Mouse (Mus musculus): ENCODE measurements around the gene Rprd1b. TPM values are rescaled to one million over a fixed set of nuclear protein-coding genes. Genes with fewer than 3 reads are reported as not detected.

Rprd1b gene
- polyA plus RNA-seq, 1 experiment from 2014 or later, result 31.1 TPM

DNA sequence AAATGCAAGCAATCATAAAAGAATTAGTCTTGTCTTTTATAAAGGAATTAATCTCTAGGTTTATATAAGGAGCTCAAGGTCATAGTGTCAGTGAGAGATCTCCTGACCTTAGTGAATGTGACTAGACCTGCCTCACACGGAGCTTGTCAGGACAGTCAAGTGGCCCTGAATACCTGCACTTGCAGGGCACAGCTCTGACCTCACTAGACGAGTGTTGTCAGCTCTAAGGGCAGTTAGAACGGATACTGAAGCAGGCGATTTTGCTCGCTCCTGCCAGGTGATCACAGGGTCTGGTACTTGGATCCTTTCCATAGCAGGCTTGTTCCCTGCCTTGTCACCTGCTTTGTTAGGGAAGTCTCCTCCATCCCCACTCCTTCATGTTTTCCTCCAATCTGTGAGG, 36.8 kb downstream of the Rprd1b start:
- Histone ChIP-seq H3K27me3 (replicated peaks; ENCODE audit: control insufficient read depth, insufficient read depth, low read length) (no peaks in the 10 kb centered on the region), H3K4me3 (ENCODE audit: low read depth, low read length) (no peak overlapping the region), H3K27ac (ENCODE audit: low read depth, low read length) (no peak overlapping the region), H3K4me1 (ENCODE audit: control insufficient read depth, insufficient read depth, low read length) (no peaks in the 10 kb centered on the region), H3K9me3 (replicated peaks; ENCODE audit: control insufficient read depth, low read length) (no peaks in the 10 kb centered on the region), H3K4me2 (ENCODE audit: low read length) (no peak overlapping the region), H3K9ac (ENCODE audit: low read length) (no peak overlapping the region), H3K36me3 (ENCODE audit: control insufficient read depth, insufficient read depth, low read length) (peaks cover 46% of the 10 kb centered on the region)
- no peak for DNase-seq (ENCODE audit: low spot score)
- WGBS, result 81% methylated on average over 5 of the region's 5 CpGs
- no peak for ATAC-seq

DNA sequence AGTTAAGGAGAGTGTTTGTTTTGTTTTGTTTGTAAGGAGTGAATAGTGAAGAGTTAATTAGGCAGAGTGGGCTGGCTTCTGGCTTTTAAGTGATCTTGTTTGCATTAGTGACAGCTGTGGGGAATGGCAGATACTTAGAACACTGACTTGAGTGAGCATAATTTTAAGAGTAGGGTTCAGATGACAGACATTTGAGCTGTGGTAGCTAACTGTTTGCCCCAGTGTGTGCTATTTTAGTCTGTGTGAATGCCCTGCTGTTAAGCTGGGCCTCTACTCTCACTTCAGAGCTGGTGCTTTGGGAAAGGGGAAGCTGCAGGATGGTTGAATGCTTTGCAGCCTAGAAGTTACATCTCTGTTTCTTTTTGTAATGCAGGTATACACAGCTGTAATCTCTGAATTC, 38.2 kb downstream of the Rprd1b start:
- Histone ChIP-seq H3K4me1 (ENCODE audit: control insufficient read depth, insufficient read depth, low read length) (no peaks in the 10 kb centered on the region), H3K27ac (ENCODE audit: low read depth, low read length) (0 out of 2 replicates have a peak overlapping the region, but pooled peaks have one; percentile 6), H3K4me3 (ENCODE audit: low read depth, low read length) (no peak overlapping the region), H3K9me3 (replicated peaks; ENCODE audit: control insufficient read depth, low read length) (no peaks in the 10 kb centered on the region), H3K27me3 (replicated peaks; ENCODE audit: control insufficient read depth, insufficient read depth, low read length) (no peaks in the 10 kb centered on the region), H3K4me2 (ENCODE audit: low read length) (no peak overlapping the region), H3K9ac (ENCODE audit: low read length) (no peak overlapping the region), H3K36me3 (ENCODE audit: control insufficient read depth, insufficient read depth, low read length) (peaks cover 48% of the 10 kb centered on the region)
- ATAC-seq, result no peak
- peak; percentile 32 for DNase-seq (ENCODE audit: low spot score)

DNA sequence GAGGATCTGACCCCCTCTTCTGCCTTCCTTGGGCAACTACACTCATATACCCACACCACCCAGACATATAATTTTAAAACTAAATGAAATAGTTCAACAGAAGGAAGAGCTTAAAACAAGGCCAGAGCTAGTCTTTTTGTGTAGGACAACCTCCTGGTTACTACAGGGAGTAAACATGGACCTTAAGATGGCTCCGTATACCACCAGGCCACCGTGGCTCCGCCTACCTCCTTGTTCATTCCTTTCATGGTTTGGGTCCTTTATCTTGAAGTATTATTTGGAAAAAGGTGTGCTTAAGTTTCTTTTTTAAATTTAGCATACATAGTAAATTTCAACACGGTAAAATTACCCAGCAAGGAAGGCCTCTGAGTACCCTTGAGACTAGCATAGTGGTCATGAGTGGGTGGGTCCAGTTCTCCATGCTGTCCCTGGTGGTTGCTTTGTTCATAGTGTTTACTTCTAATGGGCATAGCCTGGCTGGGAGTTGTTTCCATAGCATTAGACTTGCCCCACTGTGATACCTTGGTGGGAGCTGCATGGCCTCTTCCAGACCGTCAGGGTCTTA, 39.0 kb downstream of the Rprd1b start:
- Histone ChIP-seq H3K4me2 (ENCODE audit: low read length) (no peak overlapping the region), H3K9me3 (replicated peaks; ENCODE audit: control insufficient read depth, low read length) (no peaks in the 10 kb centered on the region), H3K36me3 (ENCODE audit: control insufficient read depth, insufficient read depth, low read length) (peaks cover 49% of the 10 kb centered on the region), H3K9ac (ENCODE audit: low read length) (no peak overlapping the region), H3K27me3 (replicated peaks; ENCODE audit: control insufficient read depth, insufficient read depth, low read length) (no peaks in the 10 kb centered on the region), H3K4me1 (ENCODE audit: control insufficient read depth, insufficient read depth, low read length) (no peaks in the 10 kb centered on the region), H3K27ac (ENCODE audit: low read depth, low read length) (no peak overlapping the region), H3K4me3 (ENCODE audit: low read depth, low read length) (no peak overlapping the region)
- ATAC-seq (no peak), DNase-seq (ENCODE audit: low spot score) (no peak)
- 94% methylated on average over 5 of the region's 5 CpGs for WGBS

DNA sequence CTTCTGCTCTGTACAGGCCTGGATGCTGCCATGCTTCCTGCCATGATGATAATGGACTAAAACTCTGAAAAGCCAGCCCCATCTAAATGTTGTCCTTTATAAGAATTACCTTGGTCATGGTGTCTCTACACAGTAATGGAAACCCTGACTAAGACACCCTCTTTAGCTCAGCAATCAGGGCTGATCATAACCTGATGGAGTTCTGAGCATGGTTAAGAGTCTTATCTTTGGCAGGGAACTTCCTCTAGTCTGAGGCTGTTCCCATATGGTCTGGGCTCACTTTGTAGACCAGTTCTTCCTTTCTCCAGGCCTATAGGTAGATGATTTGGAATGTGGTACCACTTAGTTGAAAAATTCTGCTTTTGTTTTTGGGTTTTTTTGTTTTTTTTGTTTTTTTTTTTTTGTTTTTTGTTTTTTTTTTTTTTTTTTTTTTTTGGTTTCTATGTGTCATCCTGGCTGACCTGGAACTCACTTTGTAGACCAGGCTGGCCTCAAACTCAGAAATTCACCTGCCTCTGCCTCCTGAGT, 40.2 kb downstream of the Rprd1b start:
- no peak for DNase-seq (ENCODE audit: low spot score)
- Histone ChIP-seq H3K4me1 (ENCODE audit: control insufficient read depth, insufficient read depth, low read length) (no peaks in the 10 kb centered on the region), H3K9me3 (replicated peaks; ENCODE audit: control insufficient read depth, low read length) (no peaks in the 10 kb centered on the region), H3K36me3 (ENCODE audit: control insufficient read depth, insufficient read depth, low read length) (peaks cover 56% of the 10 kb centered on the region), H3K27ac (ENCODE audit: low read depth, low read length) (no peak overlapping the region), H3K4me2 (ENCODE audit: low read length) (no peak overlapping the region), H3K27me3 (replicated peaks; ENCODE audit: control insufficient read depth, insufficient read depth, low read length) (no peaks in the 10 kb centered on the region), H3K9ac (ENCODE audit: low read length) (no peak overlapping the region), H3K4me3 (ENCODE audit: low read depth, low read length) (no peak overlapping the region)
- ATAC-seq, result no peak

DNA sequence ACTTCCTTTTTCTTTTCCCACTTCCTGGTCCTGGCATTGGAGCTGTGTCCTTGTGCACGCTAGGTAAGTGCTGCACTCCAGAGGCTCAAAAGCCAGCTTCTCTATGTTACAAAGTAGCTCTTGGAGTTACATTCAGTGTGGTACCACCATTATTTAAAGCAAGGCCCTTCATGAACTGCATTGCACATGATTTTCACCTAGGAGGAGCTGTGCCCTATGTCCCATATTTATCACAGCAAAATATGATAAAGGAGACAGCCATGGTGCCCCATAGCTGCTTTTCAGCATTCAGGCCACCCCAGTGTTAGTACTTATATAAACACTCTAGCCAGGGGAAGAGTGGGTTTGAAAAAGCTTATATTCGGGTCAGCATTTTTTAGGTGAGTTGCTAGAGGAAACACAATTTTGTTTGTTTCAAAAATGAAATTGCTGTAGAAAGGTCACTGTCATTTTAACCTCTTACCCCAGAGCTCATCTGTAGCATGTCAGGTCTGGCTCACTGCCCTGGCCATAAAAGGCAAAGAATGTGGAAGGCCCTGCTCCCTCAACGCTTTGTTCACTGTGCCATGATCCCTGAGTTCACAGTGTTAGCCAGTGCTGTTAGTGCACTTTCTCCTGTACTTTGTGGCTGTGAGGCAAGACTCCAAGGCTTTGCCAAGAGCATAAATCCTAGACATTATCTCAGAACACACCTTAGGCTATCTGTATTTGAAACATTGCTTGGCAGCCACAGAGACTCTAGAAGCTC, 42.8 kb downstream of the Rprd1b start:
- Histone ChIP-seq H3K9ac (ENCODE audit: low read length) (no peak overlapping the region), H3K9me3 (replicated peaks; ENCODE audit: control insufficient read depth, low read length) (no peaks in the 10 kb centered on the region), H3K4me3 (ENCODE audit: low read depth, low read length) (no peak overlapping the region), H3K4me1 (ENCODE audit: control insufficient read depth, insufficient read depth, low read length) (no peaks in the 10 kb centered on the region), H3K4me2 (ENCODE audit: low read length) (no peak overlapping the region), H3K36me3 (ENCODE audit: control insufficient read depth, insufficient read depth, low read length) (peaks cover 66% of the 10 kb centered on the region), H3K27me3 (replicated peaks; ENCODE audit: control insufficient read depth, insufficient read depth, low read length) (no peaks in the 10 kb centered on the region), H3K27ac (ENCODE audit: low read depth, low read length) (no peak overlapping the region)
- DNase-seq (ENCODE audit: low spot score) (no peak), ATAC-seq (no peak)
- 91% methylated on average over 3 of the region's 3 CpGs for WGBS

DNA sequence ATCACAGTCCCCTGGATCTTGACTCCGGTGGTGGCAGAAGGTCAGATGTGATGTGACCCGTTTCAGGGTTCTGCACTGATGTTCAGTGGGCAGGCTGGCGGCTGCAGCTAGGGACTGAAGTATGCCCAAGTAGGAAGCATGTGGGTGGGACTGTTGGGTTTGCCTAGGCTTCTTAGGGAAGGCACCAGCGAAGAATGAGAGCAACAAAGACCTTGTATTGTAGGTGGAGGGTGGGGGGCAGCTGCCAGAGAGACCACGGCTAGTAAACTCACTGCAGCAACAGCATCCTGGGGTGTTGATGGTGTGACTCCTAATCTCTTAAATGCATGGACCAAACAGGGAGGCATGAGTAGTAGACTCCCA, 43.3 kb downstream of the Rprd1b start:
- no peaks in the 10 kb centered on the region for H3K27me3 ChIP-seq (replicated peaks; ENCODE audit: control insufficient read depth, insufficient read depth, low read length)

DNA sequence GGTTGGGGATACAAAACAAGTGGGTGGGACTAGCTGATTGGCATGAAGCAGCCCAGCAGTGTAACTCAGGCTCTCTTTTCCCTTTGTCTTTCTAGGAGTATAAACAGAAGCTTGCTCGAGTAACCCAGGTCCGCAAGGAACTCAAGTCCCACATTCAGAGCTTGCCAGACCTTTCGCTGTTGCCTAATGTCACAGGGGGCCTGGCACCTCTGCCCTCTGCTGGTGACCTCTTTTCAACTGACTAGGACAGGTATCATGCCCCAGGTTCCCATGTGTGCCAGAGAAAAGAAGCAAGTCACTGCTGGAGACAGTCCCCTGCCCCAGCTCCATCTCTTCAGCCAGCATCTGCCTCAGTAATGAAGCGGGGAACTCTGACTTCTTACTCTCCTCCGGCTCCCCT, 46.5 kb downstream of the Rprd1b start:
- H3K36me3 ChIP-seq (ENCODE audit: control insufficient read depth, insufficient read depth, low read length), result peaks cover 73% of the 10 kb centered on the region
- H3K4me3 ChIP-seq (ENCODE audit: low read depth, low read length), result no peak overlapping the region
- H3K27me3 ChIP-seq (replicated peaks; ENCODE audit: control insufficient read depth, insufficient read depth, low read length), result no peaks in the 10 kb centered on the region
- WGBS, result 82% methylated on average over 5 of the region's 5 CpGs
- DNase-seq (ENCODE audit: low spot score) (no peak), ATAC-seq (no peak)
- H3K4me1 ChIP-seq (ENCODE audit: control insufficient read depth, insufficient read depth, low read length), result no peaks in the 10 kb centered on the region
- H3K27ac ChIP-seq (ENCODE audit: low read depth, low read length), result no peak overlapping the region
- no peak overlapping the region for H3K9ac ChIP-seq (ENCODE audit: low read length)
- H3K4me2 ChIP-seq (ENCODE audit: low read length), result no peak overlapping the region
- H3K9me3 ChIP-seq (replicated peaks; ENCODE audit: control insufficient read depth, low read length), result no peaks in the 10 kb centered on the region

More for the DNA sequence above, 43.3 kb downstream of the Rprd1b start:
- DNase-seq (ENCODE audit: low spot score) (no peak), ATAC-seq (no peak)
- no peak overlapping the region for H3K4me3 ChIP-seq (ENCODE audit: low read depth, low read length)
- no peaks in the 10 kb centered on the region for H3K9me3 ChIP-seq (replicated peaks; ENCODE audit: control insufficient read depth, low read length)
- WGBS, result 92% methylated on average over 5 of the region's 5 CpGs
- no peak overlapping the region for H3K27ac ChIP-seq (ENCODE audit: low read depth, low read length)
- H3K4me1 ChIP-seq (ENCODE audit: control insufficient read depth, insufficient read depth, low read length), result no peaks in the 10 kb centered on the region
- no peak overlapping the region for H3K9ac ChIP-seq (ENCODE audit: low read length)
- H3K36me3 ChIP-seq (ENCODE audit: control insufficient read depth, insufficient read depth, low read length), result peaks cover 72% of the 10 kb centered on the region
- H3K4me2 ChIP-seq (ENCODE audit: low read length), result no peak overlapping the region

DNA sequence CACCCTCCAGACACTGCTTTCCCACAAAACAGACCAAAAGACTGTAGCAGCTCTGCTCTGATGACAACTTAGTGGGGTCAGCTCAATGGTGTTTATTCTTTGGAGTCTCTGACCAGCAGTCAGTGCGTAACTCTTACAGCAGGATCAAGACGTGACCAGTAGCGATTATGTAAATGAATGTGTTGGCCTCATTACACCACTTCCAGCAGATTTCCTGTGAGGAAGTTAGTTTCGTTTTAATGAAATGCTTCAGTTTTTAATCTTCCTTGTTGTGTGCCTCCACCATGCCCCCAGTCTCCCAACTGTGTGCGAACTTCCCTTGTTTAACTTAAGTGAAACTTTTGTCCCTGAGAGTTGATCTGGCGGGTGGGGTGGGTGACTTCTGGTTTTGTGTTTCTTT, 48.4 kb downstream of the Rprd1b start:
- Histone ChIP-seq H3K4me2 (ENCODE audit: low read length) (no peak overlapping the region), H3K4me1 (ENCODE audit: control insufficient read depth, insufficient read depth, low read length) (no peaks in the 10 kb centered on the region), H3K27me3 (replicated peaks; ENCODE audit: control insufficient read depth, insufficient read depth, low read length) (no peaks in the 10 kb centered on the region), H3K27ac (ENCODE audit: low read depth, low read length) (no peak overlapping the region), H3K9ac (ENCODE audit: low read length) (no peak overlapping the region), H3K9me3 (replicated peaks; ENCODE audit: control insufficient read depth, low read length) (no peaks in the 10 kb centered on the region), H3K36me3 (ENCODE audit: control insufficient read depth, insufficient read depth, low read length) (peaks cover 54% of the 10 kb centered on the region), H3K4me3 (ENCODE audit: low read depth, low read length) (no peak overlapping the region)
- 83% methylated on average over 6 of the region's 6 CpGs for WGBS
- no peak for ATAC-seq
- DNase-seq (ENCODE audit: low spot score), result no peak

DNA sequence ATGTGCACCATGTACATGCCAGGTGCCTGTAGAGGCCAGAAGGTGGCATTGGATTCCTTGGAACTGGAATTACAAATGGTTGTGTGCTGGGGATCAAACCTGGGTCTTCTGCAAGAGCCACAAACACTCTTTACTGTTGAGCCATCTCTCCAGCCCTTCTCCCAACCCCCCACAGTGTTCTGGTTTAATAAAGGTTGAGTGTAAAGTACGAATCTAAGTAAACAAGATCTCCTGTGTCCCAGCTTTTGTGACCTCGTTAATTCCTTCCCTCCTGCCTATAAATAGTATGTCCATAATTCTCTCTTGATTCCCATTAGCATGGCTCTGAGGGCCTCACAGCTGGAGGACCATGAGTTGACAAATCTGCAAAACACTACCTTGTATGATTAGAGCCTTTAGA, 49.7 kb downstream of the Rprd1b start:
- 0 out of 2 replicates have a peak overlapping the region, but pooled peaks have one; percentile 9 for H3K27ac ChIP-seq (ENCODE audit: low read depth, low read length)
- 31% methylated on average over 2 of the region's 2 CpGs for WGBS

More for the DNA sequence above, 49.7 kb downstream of the Rprd1b start:
- Histone ChIP-seq H3K4me1 (ENCODE audit: control insufficient read depth, insufficient read depth, low read length) (no peaks in the 10 kb centered on the region), H3K4me3 (ENCODE audit: low read depth, low read length) (no peak overlapping the region), H3K4me2 (ENCODE audit: low read length) (no peak overlapping the region), H3K27me3 (replicated peaks; ENCODE audit: control insufficient read depth, insufficient read depth, low read length) (no peaks in the 10 kb centered on the region), H3K9ac (ENCODE audit: low read length) (no peak overlapping the region), H3K36me3 (ENCODE audit: control insufficient read depth, insufficient read depth, low read length) (peaks cover 41% of the 10 kb centered on the region), H3K9me3 (replicated peaks; ENCODE audit: control insufficient read depth, low read length) (no peaks in the 10 kb centered on the region)
- ATAC-seq, result no peak
- DNase-seq (ENCODE audit: low spot score), result no peak

Data from forebrain, embryonic 14.5 days (tissue).